Mouse (Mus musculus): ENCODE measurements around the gene Cers6.
A peak's percentile ranks its signal among the peaks of the same experiment; 100 is the strongest.

Gene Cers6

GRCm38 (mm10) chr2:69080760-69081159 is 219.5 kb downstream of the Cers6 start:
- DNase-seq = no peak

- DNase-seq = peak; percentile 22
Observed at GRCm38 (mm10) chr2:69082499-69083197, 221.4 kb downstream of the Cers6 start.

- DNase-seq = no peak
Observed at GRCm38 (mm10) chr2:69083198-69083509, 221.9 kb downstream of the Cers6 start.

DNA sequence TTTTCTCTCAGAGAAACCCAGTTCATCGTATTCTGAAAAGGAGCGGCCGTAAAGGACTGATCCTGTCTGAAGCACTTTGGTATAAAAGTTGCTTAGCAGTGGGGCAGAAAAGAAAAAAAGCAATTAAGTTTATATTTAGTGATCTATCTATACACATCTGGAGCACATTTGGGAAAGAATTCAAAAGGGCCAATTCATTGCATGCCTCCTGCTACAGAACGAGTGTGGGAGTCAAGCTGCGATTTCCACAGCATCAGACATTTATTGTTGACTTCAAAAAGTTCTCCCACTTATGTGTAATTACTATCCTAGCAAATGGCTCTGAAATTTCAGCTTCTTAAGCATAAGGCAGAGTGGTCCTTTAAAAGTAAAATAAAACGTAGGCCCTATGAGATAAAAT is 223.2 kb downstream of the Cers6 start:
- DNase-seq = no peak

DNA sequence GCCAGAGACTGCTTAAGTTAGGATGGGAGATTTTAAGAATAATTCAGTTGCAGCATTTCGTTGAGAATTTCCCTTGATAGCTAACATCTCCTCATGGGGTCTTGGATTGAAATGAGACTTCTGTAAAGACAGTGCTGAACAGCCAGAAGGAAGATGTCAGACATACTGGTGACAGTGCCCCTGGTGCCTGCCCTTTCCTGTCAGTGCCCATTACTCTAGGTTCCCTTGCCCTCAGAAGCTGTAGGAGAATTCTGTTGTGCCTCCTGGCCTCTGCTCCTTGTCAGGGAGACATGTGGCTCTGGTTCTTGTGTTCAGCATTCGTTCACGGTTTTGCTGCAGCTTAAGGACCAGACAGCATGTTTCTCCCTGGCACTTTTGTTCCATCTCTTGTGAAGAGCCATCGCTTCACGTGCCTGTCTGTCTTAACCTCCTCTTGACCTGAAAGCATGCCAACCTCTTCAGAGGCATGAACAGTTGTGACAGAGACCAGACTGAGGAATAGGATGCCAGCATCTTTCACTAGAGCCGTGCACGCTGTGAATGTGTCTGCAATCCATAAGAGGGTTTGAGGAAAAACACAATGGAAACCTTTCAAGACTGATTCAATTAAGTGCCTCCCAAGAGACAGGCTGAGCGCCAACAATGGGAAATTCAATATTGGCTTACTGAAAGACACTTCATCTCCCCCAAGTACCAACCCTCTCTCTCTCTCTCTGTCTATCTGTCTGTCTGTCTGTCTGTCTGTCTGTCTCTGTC is 225.4 kb downstream of the Cers6 start:
- DNase-seq = no peak

DNA sequence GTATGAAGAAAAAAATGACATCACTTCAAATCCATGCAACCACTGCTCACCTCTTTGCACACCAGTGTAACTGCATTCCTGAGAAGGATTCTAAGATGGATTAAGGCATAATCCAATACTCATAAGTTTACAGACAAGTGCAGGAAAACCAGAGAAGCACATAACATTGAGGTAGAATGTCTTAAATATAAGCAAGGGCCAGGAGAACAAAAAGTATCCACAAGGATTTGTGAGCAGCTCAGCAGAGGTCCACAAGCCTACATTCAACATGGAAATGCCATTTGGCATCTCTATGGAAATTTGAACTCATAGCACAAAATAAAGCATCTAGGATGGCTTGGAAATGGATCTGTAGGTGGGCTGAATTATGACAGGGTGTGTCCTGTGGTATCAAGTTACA is 234.6 kb downstream of the Cers6 start:
- no peak for DNase-seq

DNA sequence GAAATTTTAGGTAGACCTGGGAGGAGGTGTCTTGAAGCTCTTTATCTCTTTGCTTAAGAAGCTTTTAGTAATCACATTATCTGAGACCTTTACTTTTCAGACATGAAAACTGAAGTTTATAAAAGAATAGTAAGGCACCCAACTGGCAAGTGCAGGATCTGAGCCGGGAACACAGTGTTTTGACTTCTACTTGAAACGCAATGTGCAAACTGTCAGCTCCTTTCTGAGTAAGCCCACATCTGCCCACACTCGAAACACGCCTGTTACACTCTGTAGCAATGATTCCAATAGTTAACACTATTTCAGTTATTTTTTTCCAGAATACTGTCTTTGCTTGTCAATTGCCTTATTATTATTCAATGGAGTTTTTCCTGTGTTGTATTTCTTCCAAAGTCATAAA is 235.6 kb downstream of the Cers6 start:
- no peak for DNase-seq

DNA sequence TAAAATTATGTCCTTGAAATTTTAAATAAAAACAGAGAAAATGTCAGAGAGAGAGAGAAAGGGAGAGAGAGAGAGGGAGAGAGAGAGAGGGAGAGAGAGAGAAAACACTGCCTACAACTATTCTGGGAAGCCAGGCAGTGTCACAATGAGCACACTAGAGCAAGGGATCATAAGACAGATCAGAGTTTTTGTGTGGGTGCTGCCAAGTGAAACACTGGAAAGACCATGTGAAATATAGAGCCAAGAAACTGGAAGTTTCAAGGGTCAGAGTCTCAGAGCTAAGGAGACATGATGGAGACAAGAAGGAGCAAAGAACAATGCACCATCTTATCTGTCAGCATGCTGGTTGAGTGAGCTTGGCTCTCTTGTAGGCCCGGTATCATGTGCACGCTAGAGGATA is 236.3 kb downstream of the Cers6 start:
- DNase-seq = no peak

DNA sequence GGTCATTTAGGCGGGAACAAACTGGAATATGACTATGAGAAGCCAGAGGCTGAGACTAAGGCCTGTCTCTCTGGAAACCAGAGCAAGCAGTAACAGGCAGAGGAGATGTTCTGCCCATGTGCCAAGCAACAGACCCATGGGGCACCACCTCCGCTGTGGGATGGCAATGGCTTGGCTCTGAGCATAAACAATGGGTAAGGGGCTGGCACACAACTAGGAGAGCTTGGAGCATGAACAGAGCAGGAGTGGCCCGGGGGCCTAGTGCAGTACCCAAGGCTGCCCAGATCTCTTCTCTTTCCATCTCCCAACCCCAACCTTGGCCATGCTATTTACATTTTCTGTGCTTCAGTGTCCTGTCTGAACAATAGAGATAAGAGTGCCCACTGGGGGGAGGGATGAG is 237.5 kb downstream of the Cers6 start:
- no peak for DNase-seq

- DNase-seq = no peak
Observed at GRCm38 (mm10) chr2:69099147-69099546, 237.9 kb downstream of the Cers6 start.

- no peak for DNase-seq
Observed at GRCm38 (mm10) chr2:69100706-69101105, 239.5 kb downstream of the Cers6 start.

DNA sequence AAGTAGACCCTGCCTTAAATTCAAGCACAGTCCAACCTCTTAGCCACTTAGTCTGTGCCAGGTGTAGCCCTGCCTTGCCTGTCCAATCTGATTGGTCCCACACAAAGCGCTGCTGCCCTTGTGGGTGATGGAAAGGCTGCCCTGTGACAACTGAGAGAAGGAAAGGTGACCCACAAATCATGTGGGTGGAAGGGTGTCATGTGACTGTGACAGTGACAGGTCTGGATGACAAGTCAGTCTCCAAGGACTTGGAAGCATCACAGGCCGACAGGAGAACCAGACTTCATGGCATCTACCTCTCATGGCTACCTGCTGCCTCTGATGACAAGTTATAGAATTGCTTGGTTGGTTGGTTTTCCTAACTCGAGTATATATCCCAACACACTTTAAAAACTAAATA is 242.3 kb downstream of the Cers6 start:
- no peak for DNase-seq

DNA sequence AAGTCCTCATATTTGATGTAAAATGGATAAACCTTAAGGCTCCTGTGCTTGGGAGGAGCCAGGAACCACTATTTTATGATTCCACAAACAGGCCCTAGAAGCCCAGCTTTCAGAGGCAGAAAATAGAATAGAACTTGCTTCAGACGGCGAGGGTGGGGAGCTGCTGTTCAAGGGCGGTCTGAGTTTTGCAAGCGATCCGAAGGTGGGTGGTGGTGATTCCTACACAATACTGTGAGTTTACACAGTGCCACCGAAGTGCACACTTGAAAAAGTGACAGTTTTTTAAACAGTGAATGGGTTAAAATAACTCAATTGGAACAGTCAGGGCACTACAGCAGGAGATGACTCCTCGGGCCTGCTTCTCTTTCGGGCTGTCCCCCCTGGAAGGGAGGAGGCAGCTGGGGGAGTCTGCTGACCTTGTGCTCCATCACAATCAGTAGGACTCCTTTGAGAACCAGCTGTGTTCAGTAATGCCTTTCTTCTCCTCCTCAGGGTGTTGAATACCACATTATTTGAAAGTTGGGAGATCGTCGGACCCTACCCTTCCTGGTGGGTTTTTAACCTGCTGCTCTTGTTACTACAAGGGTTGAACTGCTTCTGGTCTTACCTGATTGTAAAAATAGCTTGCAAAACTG is 243.4 kb downstream of the Cers6 start:
- no peak for DNase-seq

DNA sequence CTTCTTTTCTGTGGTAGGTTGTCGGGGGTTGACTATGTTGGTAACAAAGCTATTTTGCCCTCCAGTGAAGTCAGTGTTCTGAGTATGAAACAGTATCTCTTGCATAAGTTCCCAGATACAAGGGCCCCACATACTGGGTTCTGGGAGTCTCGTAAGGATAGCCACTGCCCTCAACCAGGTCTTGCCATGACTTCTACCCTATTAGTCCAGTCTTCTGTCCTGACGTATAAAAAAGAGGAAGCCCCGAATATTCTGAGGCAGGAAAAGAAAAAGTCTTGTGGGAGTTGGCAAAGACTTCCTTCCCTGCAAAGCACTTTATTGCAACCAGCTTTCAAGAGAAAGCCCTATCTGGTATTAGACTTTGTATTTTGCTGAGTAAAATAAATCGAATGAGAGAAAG is 248.0 kb downstream of the Cers6 start:
- no peak for DNase-seq

DNA sequence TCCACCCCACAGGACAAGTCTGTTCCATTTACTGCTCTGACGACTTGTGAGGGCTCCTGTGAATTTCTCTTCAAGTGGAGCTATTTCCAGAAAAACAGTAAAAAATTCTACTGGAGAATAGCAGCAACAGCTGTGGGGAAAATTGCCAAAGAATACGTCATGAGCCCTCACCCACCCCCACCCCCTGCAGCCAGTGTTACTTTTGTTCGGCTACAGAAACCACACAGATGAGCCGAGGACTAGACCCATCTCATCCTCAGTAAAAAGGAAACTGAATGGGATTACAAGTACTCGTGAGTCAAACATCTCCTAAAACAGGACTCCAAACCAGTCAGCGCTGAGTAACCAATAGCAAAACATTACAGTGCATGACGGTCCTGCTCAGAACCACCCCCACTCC is 248.5 kb downstream of the Cers6 start:
- no peak for DNase-seq

GRCm38 (mm10) chr2:69112609-69113008 is 251.4 kb downstream of the Cers6 start:
- no peak for DNase-seq

- no peak for DNase-seq
Observed at GRCm38 (mm10) chr2:69113829-69114547, 252.7 kb downstream of the Cers6 start.

- DNase-seq = no peak
Observed at GRCm38 (mm10) chr2:69115921-69116320, 254.7 kb downstream of the Cers6 start.

- DNase-seq = no peak
Observed at GRCm38 (mm10) chr2:69116767-69117166, 255.5 kb downstream of the Cers6 start.

GRCm38 (mm10) chr2:69118994-69119393 is 257.8 kb downstream of the Cers6 start:
- DNase-seq = no peak

DNA sequence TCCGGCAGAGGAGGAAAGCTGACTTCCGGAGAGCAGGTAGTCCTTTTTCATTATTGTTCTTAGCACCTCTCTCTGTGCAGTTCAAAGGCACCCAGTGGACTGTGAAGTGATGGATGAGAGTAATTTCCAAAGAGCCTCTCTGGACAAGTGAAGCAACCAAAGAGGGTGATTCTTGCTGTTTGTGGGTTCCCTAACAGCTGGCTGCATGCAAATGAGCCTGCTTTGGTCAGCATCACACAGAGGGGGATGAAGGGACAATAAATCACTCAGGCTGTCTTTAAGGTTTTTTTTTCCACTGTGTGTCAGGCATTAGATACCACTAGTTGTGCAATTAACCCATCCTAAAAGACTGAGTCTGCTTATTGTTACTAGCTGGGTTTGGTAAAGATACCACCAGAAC is 258.5 kb downstream of the Cers6 start:
- no peak for DNase-seq

DNA sequence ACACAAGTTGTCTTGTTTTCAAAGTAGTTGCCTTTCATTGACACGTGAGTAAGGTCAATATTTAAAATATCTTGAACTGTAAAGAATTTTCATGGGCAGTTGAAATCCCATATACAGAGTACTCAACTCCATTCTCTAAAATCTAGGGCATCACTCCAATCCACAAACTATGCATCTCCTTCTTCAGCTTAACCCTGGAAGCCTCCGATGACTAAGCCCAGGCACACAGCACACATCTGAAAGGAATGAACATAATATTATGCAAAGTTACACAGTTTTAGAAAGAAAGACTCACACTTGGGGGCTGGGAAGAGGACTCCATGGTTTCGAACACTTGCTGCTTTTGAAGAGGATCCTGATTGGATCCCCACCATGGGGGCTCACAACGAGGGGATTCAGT is 260.4 kb downstream of the Cers6 start:
- DNase-seq = no peak

GRCm38 (mm10) chr2:69125425-69125824 is 264.2 kb downstream of the Cers6 start:
- no peak for DNase-seq

- no peak for DNase-seq
Observed at GRCm38 (mm10) chr2:69128321-69128720, 267.1 kb downstream of the Cers6 start.
